Mouse (Mus musculus) bone marrow, adult 2 months (tissue): Measurements from ENCODE around the gene Ints14.

ENCODE experiments used
- CTCF ChIP-seq: fragments of 200-500 bp; IDR thresholded peaks from 2 replicates; pipeline ENCODE4 v1.5.1; 2011; ENCODE audit warnings: low read length, control low read depth; ENCODE audit not compliant: control insufficient read depth, insufficient read depth
- POLR2A ChIP-seq: fragments of 200-500 bp; IDR thresholded peaks from 2 replicates; pipeline ENCODE4 v1.6.1; 2011; ENCODE audit warnings: low read depth, mild to moderate bottlenecking, control low read depth, low read length, borderline replicate concordance; ENCODE audit not compliant: control insufficient read depth

DNA sequence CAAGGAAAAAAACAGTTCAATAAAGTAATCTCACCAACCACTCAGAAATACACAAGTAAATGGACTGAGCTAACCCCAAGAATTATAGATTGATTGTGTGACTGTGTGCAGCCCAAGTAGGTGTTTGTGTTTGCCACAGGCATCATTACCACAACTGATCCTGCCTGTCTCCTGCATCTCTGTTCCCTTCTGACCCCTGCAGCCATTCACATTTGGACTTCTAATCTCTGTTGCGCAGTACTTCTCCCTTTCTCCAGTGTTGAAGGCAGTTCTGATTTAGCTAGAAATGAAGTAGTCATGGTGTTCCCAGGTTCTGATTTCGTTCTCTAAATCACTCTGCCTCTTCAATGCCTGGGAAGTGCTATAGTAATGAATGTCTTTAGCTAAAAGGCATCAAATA, 26.9 kb downstream of the Ints14 start:
- no peak for TF ChIP-seq CTCF
- TF ChIP-seq POLR2A, result no peak
